Mouse (Mus musculus) midbrain, embryonic 10.5 days (tissue): ENCODE measurements around the gene Rad51b. TPM values are rescaled to one million over a fixed set of nuclear protein-coding genes. Genes with fewer than 3 reads are reported as not detected.

Experiments used
- DNase-seq: peaks from one replicate; pipeline ENCODE4 v3.0.0-alpha.2; 2017; ENCODE audit warnings: low spot score
- H3K27ac ChIP-seq: fragments of 300-500 bp; sonication (generic); replicated peaks from 2 replicates; pipeline ENCODE4 v1.5.1; 2016; ENCODE audit warnings: mild to moderate bottlenecking
- H3K27me3 ChIP-seq: fragments of 300-500 bp; sonication (generic); 2 replicates; pipeline ENCODE4 v1.6.1; 2016; ENCODE audit warnings: low read depth, mild to moderate bottlenecking; ENCODE audit not compliant: poor library complexity, severe bottlenecking
- H3K36me3 ChIP-seq: fragments of 300-500 bp; sonication (generic); 2 replicates; pipeline ENCODE4 v1.6.1; 2016; ENCODE audit warnings: mild to moderate bottlenecking, moderate library complexity
- H3K4me1 ChIP-seq: fragments of 300-500 bp; sonication (generic); 2 replicates; pipeline ENCODE4 v1.6.1; 2016
- H3K4me3 ChIP-seq: fragments of 300-500 bp; sonication (generic); 2 replicates; pipeline ENCODE4 v1.5.1; 2016; ENCODE audit warnings: mild to moderate bottlenecking, moderate library complexity
- H3K9me3 ChIP-seq: fragments of 300-500 bp; sonication (generic); replicated peaks from 2 replicates; pipeline ENCODE4 v1.6.1; 2016; ENCODE audit warnings: mild to moderate bottlenecking
- WGBS: fragments of 180-500 bp; shearing (Covaris S2); methylation state at CpG from one replicate; pipeline ENCODE4 v1.1.7; 2016; 5-methylcytosine and 5-hydroxymethylcytosine counted together
- polyA plus RNA-seq: library from polyadenylated mRNA; unstranded; fragments of >200 nt; fragmentation: Nextera tagmentation; extraction: Ambion mirVana; gene quantifications from 2 replicates; pipeline ENCODE4 v1.2.1, GENCODE M21; 2016

Gene Rad51b
- polyA plus RNA-seq, 1 experiment from 2014 or later, result 7.8 TPM

DNA sequence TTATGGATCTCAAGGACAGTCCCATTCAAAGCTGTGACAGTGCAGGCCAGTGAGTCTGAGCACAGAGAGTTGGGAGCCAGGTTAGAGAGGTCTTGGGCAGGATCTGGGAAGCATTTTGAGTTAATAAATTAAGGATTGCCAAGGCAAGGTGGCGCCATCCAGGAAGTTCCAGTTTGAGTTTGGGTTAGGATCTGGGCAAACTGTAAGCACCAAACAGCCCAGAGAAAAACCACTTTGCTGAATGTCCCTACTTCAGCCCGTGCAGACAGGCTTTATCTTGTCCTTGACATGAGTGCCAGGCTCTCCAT is 563.1 kb downstream of the Rad51b start:
- no peak for DNase-seq
- peak overlapping the region; percentile 85 for H3K27ac ChIP-seq
- H3K36me3 ChIP-seq, result no peaks in the 10 kb centered on the region
- H3K4me3 ChIP-seq, result no peak overlapping the region
- peaks cover 57% of the 10 kb centered on the region for H3K4me1 ChIP-seq
- 77% methylated on average over 2 of the region's 2 CpGs for WGBS
- H3K27me3 ChIP-seq, result 0 out of 2 replicates have a peak, but pooled peaks cover 4% of the 10 kb centered on the region
- peaks cover 10% of the 10 kb centered on the region; the same call in 1 of the 2 replicates for H3K9me3 ChIP-seq

Other genes with a start within 250 kb of the Rad51b start
- gene Pigh, start 207.6 kb upstream of the Rad51b start, polyA plus RNA-seq, result 32.3 and 36.8 TPM in 2 replicates
- 0.72 and 2.5 TPM in 2 replicates for gene Arg2, start 166.5 kb upstream of the Rad51b start, polyA plus RNA-seq
- 100 and 103 TPM in 2 replicates for gene Vti1b, start 124.6 kb upstream of the Rad51b start, polyA plus RNA-seq
- 23.1 and 27.1 TPM in 2 replicates for gene Rdh11, start 105.0 kb upstream of the Rad51b start, polyA plus RNA-seq
- gene Rdh12, start 88.4 kb upstream of the Rad51b start, polyA plus RNA-seq, result 1.7 and 2.1 TPM in 2 replicates
- gene Zfyve26, start 978 bp upstream of the Rad51b start, polyA plus RNA-seq, result 13.1 and 15.1 TPM in 2 replicates